Mouse (Mus musculus): ENCODE results near the gene Ncmap.

DNA sequence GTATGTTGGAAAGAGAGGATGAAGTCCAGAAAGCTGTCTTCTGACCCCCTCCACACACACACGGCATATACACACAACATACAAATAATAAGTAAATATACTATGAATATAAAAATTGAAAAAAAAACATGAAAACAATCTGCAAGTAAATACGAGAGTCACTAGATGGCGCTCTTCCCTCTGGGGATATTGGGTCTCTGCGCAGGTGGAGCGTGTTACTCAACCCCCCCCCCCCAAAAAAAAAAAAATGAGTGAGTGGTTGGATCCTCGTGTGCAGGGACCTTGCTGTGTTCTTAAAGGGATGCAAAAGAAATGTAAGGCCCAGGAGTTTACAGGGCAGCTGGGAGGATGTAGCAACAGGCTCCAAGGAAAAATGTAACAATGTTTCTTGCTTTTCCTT, 39.3 kb downstream of the Ncmap start:
- TF ChIP-seq POLR2A (IDR thresholded peaks at IDR 0.05; ENCODE audit: insufficient read length, low read depth) (no peak), MYOG (IDR thresholded peaks at IDR 0.05; ENCODE audit: control insufficient read depth in 1 of 3, insufficient read depth in 1 of 3, insufficient read length in 2 of 3, low read depth in 2 of 3) (no peak), USF1 (IDR thresholded peaks at IDR 0.05; ENCODE audit: low read depth) (no peak), POLR2AphosphoS2 (IDR thresholded peaks at IDR 0.05; ENCODE audit: insufficient read length, low read depth) (no peak), TCF12 (IDR thresholded peaks at IDR 0.05; ENCODE audit: insufficient read depth, poor library complexity, severe bottlenecking) (no peak), MYOD1 (IDR thresholded peaks at IDR 0.05; ENCODE audit: control insufficient read depth in 1 of 3, insufficient read length in 2 of 3, low read depth in 2 of 3) (no peak), TCF3 (IDR thresholded peaks at IDR 0.05; ENCODE audit: insufficient read length, low read depth) (no peak)

Data from myocyte (in vitro differentiated cells).